Mouse (Mus musculus): Measurements from ENCODE around the gene Myo10. TPM values are rescaled to one million over a fixed set of nuclear protein-coding genes. Genes with fewer than 3 reads are reported as not detected.

Myo10 gene
- polyA plus RNA-seq, 1 experiment from 2014 or later, result 72.8 TPM

DNA sequence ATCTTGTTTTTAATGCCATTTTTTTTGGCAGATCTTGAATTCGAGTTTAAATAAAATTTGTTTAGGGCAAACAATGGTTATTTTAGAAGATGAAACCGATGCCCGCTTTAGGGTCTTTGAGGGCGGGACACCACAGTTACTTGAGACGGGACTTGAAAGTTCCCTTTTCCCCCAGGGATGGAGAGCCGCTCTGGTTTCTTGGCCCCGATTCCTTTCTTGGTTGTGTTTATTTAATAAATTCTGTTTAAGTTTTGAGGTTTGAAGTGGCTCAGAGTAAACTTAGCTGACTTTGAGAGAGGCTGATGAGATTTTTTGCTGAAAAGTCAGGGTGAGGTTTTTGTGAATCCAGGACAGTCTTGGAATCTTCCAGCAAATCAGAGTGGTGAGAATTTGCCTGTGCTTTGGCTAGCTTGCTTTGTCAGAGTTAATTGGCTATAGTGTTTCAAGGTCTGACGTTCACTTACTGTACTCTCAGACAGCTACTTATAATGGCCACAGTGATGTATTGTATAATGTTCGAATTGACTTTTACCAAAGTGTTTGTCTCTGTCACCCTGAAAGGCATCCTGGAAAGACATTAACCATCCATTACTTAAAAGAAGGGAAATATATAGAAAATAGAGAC lies 1.3 kb downstream of the Myo10 start:
- ATAC-seq (ENCODE audit: low FRiP score) (no peak), DNase-seq (ENCODE audit: low spot score, missing footprints) (peak; percentile 92)
- Histone ChIP-seq H3K27me3 (ENCODE audit: control insufficient read depth, insufficient read depth, low read length) (peaks cover 5% of the 10 kb centered on the region; the same call in 1 of the 2 replicates), H3K4me3 (ENCODE audit: low read depth, low read length) (peak overlapping the region; percentile 81), H3K27ac (ENCODE audit: low read depth, low read length) (no peak overlapping the region), H3K9ac (ENCODE audit: low read length) (peak overlapping the region; percentile 90), H3K9me3 (ENCODE audit: control insufficient read depth, low read length) (no peaks in the 10 kb centered on the region), H3K36me3 (ENCODE audit: control insufficient read depth, insufficient read depth, low read length) (no peaks in the 10 kb centered on the region), H3K4me2 (peak overlapping the region; percentile 98), H3K4me1 (ENCODE audit: control insufficient read depth, insufficient read depth, low read length) (no peaks in the 10 kb centered on the region; the same call in 1 of the 2 replicates)
- WGBS, result 12% methylated on average over 9 of the region's 9 CpGs

DNA sequence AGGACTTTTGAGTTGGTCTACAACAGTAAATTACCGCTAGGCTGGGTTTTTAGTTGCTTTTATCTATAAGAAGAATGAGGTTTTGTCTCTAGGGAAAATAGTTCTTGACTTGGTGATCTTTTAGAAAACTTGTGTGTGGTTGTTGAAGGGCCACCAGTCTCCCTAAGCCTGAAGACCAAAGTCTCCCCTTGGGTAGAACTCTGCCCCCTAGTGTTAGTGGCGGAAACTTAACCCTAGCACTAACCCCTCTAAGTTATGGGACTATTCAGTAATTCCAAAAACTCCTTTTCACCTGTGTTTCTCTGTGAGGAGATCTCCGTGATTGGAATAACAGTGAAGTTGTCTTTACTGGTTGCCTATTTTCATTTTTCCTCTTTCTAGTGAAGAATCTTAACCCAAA lies 1.9 kb downstream of the Myo10 start:
- DNase-seq (ENCODE audit: low spot score, missing footprints), result no peak
- no peaks in the 10 kb centered on the region for H3K36me3 ChIP-seq (ENCODE audit: control insufficient read depth, insufficient read depth, low read length)
- no peak overlapping the region; the same call in 1 of the 2 replicates for H3K4me2 ChIP-seq
- peaks cover 5% of the 10 kb centered on the region; the same call in 1 of the 2 replicates for H3K27me3 ChIP-seq (ENCODE audit: control insufficient read depth, insufficient read depth, low read length)
- H3K4me1 ChIP-seq (ENCODE audit: control insufficient read depth, insufficient read depth, low read length), result no peaks in the 10 kb centered on the region; the same call in 1 of the 2 replicates
- no peak for ATAC-seq (ENCODE audit: low FRiP score)
- no peak overlapping the region for H3K27ac ChIP-seq (ENCODE audit: low read depth, low read length)
- H3K4me3 ChIP-seq (ENCODE audit: low read depth, low read length), result peak overlapping the region; percentile 81; the same call in 1 of the 2 replicates
- no peak overlapping the region for H3K9ac ChIP-seq (ENCODE audit: low read length)
- 53% methylated on average over 3 of the region's 3 CpGs for WGBS
- H3K9me3 ChIP-seq (ENCODE audit: control insufficient read depth, low read length), result no peaks in the 10 kb centered on the region

DNA sequence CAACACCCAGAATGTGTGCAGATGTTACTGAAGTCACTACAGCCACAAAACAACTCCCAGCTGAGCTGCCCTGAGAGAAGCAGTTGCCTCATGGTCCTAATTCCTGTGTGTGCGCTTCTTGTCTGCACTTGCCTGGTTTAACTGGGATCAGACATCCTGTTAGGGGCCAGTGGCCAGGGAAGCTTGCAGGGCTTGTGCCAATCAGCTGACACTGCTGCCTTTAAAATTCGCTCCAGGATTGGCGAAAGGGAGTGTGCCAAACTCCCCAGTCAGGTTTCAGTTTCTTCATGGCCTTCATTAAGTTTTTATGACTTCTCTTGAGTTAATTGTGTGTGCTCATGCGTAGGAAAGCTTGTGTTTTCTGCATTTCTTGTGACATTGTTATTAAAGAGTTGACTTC lies 3.1 kb downstream of the Myo10 start:
- Histone ChIP-seq H3K9ac (ENCODE audit: low read length) (no peak overlapping the region), H3K4me1 (ENCODE audit: control insufficient read depth, insufficient read depth, low read length) (no peaks in the 10 kb centered on the region; the same call in 1 of the 2 replicates), H3K27me3 (ENCODE audit: control insufficient read depth, insufficient read depth, low read length) (peaks cover 5% of the 10 kb centered on the region; the same call in 1 of the 2 replicates), H3K4me2 (no peak overlapping the region), H3K4me3 (ENCODE audit: low read depth, low read length) (no peak overlapping the region), H3K9me3 (ENCODE audit: control insufficient read depth, low read length) (no peaks in the 10 kb centered on the region), H3K36me3 (ENCODE audit: control insufficient read depth, insufficient read depth, low read length) (no peaks in the 10 kb centered on the region), H3K27ac (ENCODE audit: low read depth, low read length) (no peak overlapping the region)
- WGBS, result 76% methylated on average over 4 of the region's 4 CpGs
- ATAC-seq (ENCODE audit: low FRiP score) (no peak), DNase-seq (ENCODE audit: low spot score, missing footprints) (no peak)

DNA sequence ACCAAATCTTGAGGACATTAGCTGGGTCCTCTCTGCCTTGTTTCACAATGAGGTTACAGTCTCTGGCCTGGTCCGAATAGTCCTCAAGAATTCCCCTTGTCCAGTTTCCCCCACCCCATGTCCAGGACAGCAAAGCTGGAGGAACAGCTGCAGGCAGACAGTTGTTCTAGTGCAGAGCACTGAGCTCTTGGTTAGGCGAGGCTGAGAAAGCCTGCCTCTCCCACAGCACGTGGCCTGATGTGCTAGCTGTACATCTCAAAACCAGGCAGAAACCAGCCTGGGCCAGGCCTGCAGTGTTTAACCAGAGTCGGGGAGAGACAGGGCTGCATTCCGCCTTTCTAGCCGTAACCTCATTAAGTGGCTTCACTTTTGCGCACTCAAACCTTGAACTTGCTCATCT lies 4.7 kb downstream of the Myo10 start:
- no peaks in the 10 kb centered on the region for H3K36me3 ChIP-seq (ENCODE audit: control insufficient read depth, insufficient read depth, low read length)
- H3K4me3 ChIP-seq (ENCODE audit: low read depth, low read length), result no peak overlapping the region
- H3K27ac ChIP-seq (ENCODE audit: low read depth, low read length), result no peak overlapping the region
- H3K9ac ChIP-seq (ENCODE audit: low read length), result no peak overlapping the region
- ATAC-seq (ENCODE audit: low FRiP score) (no peak), DNase-seq (ENCODE audit: low spot score, missing footprints) (no peak)
- no peaks in the 10 kb centered on the region for H3K9me3 ChIP-seq (ENCODE audit: control insufficient read depth, low read length)
- H3K27me3 ChIP-seq (ENCODE audit: control insufficient read depth, insufficient read depth, low read length), result no peaks in the 10 kb centered on the region
- no peaks in the 10 kb centered on the region; the same call in 1 of the 2 replicates for H3K4me1 ChIP-seq (ENCODE audit: control insufficient read depth, insufficient read depth, low read length)
- no peak overlapping the region for H3K4me2 ChIP-seq
- WGBS, result 86% methylated on average over 7 of the region's 7 CpGs

DNA sequence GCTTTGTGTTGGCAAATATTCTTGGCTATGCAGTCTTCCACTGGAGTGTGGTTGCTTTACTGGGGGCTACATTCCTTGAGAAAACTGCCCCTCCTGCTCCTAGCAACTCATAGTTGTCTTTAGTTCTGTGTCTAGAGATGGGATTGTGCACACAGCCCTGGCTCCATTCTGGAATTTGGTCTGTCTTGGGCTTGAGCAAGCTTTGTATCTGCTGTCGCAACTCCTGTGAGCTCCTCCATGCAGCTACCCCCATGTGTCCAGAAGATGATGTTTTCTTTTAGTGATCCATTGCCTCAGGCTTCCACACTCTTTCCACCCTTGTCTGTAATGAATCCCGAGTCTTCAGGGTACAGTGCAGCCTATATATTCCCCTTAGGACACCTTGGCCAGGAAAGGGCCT lies 5.9 kb downstream of the Myo10 start:
- H3K9ac ChIP-seq (ENCODE audit: low read length), result no peak overlapping the region
- H3K4me1 ChIP-seq (ENCODE audit: control insufficient read depth, insufficient read depth, low read length), result no peaks in the 10 kb centered on the region; the same call in 1 of the 2 replicates
- no peaks in the 10 kb centered on the region for H3K27me3 ChIP-seq (ENCODE audit: control insufficient read depth, insufficient read depth, low read length)
- H3K36me3 ChIP-seq (ENCODE audit: control insufficient read depth, insufficient read depth, low read length), result no peaks in the 10 kb centered on the region
- WGBS, result 90% methylated on average over 2 of the region's 2 CpGs
- no peak overlapping the region for H3K4me2 ChIP-seq
- ATAC-seq (ENCODE audit: low FRiP score), result no peak
- DNase-seq (ENCODE audit: low spot score, missing footprints), result no peak
- H3K9me3 ChIP-seq (ENCODE audit: control insufficient read depth, low read length), result no peaks in the 10 kb centered on the region
- no peak overlapping the region for H3K27ac ChIP-seq (ENCODE audit: low read depth, low read length)
- no peak overlapping the region for H3K4me3 ChIP-seq (ENCODE audit: low read depth, low read length)

DNA sequence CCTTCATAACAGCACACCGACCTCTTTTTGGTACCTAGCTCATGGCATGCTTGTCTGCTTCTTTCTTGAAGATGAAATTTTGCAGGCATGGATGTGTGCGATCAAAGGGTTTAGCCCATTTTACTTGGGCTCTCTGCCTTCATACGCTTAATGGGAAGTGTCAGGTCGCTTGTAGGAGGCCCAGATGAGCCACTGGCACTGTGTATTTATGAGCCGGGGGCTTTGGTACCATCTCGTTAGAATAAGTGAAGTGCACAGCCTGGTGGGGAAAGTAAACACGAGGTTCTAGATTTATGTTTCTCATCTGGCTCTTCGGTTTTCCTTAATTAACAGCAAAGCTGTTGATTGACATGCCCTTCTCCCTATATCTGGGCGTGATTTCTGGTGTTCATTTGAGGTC lies 8.4 kb downstream of the Myo10 start:
- Histone ChIP-seq H3K9ac (ENCODE audit: low read length) (no peak overlapping the region), H3K4me1 (ENCODE audit: control insufficient read depth, insufficient read depth, low read length) (no peaks in the 10 kb centered on the region), H3K36me3 (ENCODE audit: control insufficient read depth, insufficient read depth, low read length) (no peaks in the 10 kb centered on the region), H3K9me3 (ENCODE audit: control insufficient read depth, low read length) (no peaks in the 10 kb centered on the region), H3K4me2 (no peak overlapping the region), H3K27me3 (ENCODE audit: control insufficient read depth, insufficient read depth, low read length) (no peaks in the 10 kb centered on the region), H3K4me3 (ENCODE audit: low read depth, low read length) (no peak overlapping the region), H3K27ac (ENCODE audit: low read depth, low read length) (no peak overlapping the region)
- 85% methylated on average over 9 of the region's 9 CpGs for WGBS
- DNase-seq (ENCODE audit: low spot score, missing footprints) (no peak), ATAC-seq (ENCODE audit: low FRiP score) (no peak)

DNA sequence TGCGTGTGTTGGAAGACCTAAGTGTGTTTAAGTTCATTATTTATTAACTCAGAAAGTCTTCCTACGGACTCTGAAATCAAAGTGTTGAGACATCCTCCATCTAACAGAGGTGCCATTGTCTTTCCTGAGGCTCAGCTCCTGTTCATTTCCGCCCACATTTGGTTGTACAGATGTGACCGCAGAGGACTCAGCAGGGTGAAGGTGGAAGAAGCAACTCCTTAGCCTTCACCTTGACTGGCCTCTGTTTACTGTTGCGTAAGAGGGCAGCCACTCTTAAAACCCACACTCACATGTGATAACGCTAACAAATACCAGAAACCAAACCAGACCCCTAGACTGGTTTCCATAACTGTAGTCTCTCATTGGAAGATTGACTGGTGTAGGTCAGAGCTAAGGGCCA lies 9.0 kb downstream of the Myo10 start:
- no peaks in the 10 kb centered on the region for H3K36me3 ChIP-seq (ENCODE audit: control insufficient read depth, insufficient read depth, low read length)
- 92% methylated on average over 6 of the region's 6 CpGs for WGBS
- H3K9me3 ChIP-seq (ENCODE audit: control insufficient read depth, low read length), result no peaks in the 10 kb centered on the region
- H3K4me2 ChIP-seq, result no peak overlapping the region
- DNase-seq (ENCODE audit: low spot score, missing footprints), result no peak
- no peaks in the 10 kb centered on the region for H3K4me1 ChIP-seq (ENCODE audit: control insufficient read depth, insufficient read depth, low read length)
- no peak overlapping the region for H3K27ac ChIP-seq (ENCODE audit: low read depth, low read length)
- H3K9ac ChIP-seq (ENCODE audit: low read length), result no peak overlapping the region
- no peak for ATAC-seq (ENCODE audit: low FRiP score)
- H3K4me3 ChIP-seq (ENCODE audit: low read depth, low read length), result no peak overlapping the region
- no peaks in the 10 kb centered on the region for H3K27me3 ChIP-seq (ENCODE audit: control insufficient read depth, insufficient read depth, low read length)

DNA sequence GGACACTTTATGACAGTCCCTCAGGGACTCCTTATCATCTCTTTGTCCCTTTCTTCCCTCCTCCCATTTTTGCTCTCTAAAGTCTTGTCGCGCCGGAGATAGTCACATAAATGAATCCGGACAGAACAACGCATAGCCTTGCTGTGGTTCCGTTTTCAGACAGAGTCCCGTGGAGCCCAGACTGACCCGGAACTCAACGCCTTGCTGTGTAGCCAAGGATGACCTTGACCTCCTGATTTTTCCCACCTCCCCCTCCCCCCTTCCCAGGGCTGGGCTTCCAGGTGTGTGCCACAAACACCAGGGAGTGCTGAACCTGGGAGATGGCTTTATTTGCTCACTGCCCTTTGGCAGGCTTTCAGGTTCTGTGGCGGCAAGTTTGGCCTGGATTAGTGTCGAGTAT lies 10.6 kb downstream of the Myo10 start:
- 83% methylated on average over 11 of the region's 11 CpGs for WGBS
- H3K36me3 ChIP-seq (ENCODE audit: control insufficient read depth, insufficient read depth, low read length), result no peaks in the 10 kb centered on the region

DNA sequence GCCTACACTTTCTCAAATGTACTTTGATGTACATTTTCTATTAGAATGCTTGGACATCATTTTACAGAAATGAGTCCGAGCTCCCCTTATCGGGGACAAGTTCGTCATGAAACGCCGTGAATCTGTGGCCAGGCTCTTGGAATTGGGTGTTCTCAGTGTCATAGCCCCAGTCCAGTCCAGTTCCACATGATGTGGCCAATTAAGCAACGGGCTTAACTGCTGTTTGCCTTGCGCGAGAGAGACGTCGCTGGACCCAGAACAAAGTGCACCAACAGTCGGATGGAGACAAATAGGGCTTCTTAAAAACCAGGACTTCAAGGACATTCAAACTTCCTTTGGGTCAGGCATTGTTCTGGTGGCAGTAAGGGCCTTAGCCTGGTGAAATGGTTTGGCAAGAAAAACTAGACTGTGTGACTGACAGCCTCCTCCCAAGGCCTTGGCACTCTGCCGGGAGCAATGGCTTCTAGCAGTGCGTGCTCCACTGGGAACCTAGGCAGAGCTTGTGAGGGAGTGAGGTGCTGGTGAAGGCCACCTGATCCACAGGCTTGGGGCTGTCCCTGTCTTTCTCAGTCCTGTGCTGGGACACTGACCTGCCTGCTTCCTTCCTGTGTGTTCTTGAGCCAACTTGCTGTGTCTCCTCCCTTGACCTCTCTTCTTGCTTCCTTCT lies 11.5 kb downstream of the Myo10 start:
- H3K4me1 ChIP-seq (ENCODE audit: control insufficient read depth, insufficient read depth, low read length), result no peaks in the 10 kb centered on the region
- no peak for ATAC-seq (ENCODE audit: low FRiP score)
- no peak overlapping the region for H3K27ac ChIP-seq (ENCODE audit: low read depth, low read length)
- H3K4me2 ChIP-seq, result no peak overlapping the region
- no peak overlapping the region for H3K4me3 ChIP-seq (ENCODE audit: low read depth, low read length)
- H3K9ac ChIP-seq (ENCODE audit: low read length), result no peak overlapping the region
- no peak for DNase-seq (ENCODE audit: low spot score, missing footprints)
- H3K27me3 ChIP-seq (ENCODE audit: control insufficient read depth, insufficient read depth, low read length), result no peaks in the 10 kb centered on the region
- no peaks in the 10 kb centered on the region for H3K36me3 ChIP-seq (ENCODE audit: control insufficient read depth, insufficient read depth, low read length)
- WGBS, result 92% methylated on average over 13 of the region's 13 CpGs
- H3K9me3 ChIP-seq (ENCODE audit: control insufficient read depth, low read length), result no peaks in the 10 kb centered on the region

More for the DNA sequence above, 10.6 kb downstream of the Myo10 start:
- no peaks in the 10 kb centered on the region for H3K9me3 ChIP-seq (ENCODE audit: control insufficient read depth, low read length)
- H3K4me1 ChIP-seq (ENCODE audit: control insufficient read depth, insufficient read depth, low read length), result no peaks in the 10 kb centered on the region
- no peak for ATAC-seq (ENCODE audit: low FRiP score)
- H3K4me2 ChIP-seq, result no peak overlapping the region
- H3K9ac ChIP-seq (ENCODE audit: low read length), result no peak overlapping the region
- H3K27ac ChIP-seq (ENCODE audit: low read depth, low read length), result no peak overlapping the region
- no peaks in the 10 kb centered on the region for H3K27me3 ChIP-seq (ENCODE audit: control insufficient read depth, insufficient read depth, low read length)
- no peak for DNase-seq (ENCODE audit: low spot score, missing footprints)
- no peak overlapping the region for H3K4me3 ChIP-seq (ENCODE audit: low read depth, low read length)

Measured in midbrain, embryonic 11.5 days (tissue).